In genomic region chr3:68967404-68967803, GRCm38 (mm10) we compare ENCODE assay signal across 15 mouse cellular contexts. TPM values are rescaled to one million over a fixed set of nuclear protein-coding genes. Genes with fewer than 3 reads are reported as not detected.
A peak's percentile ranks its signal among the peaks of the same experiment; 100 is the strongest.
DNase-seq lines count a peak whose midpoint lies in the region; ATAC-seq and TF ChIP-seq lines count a peak whose summit lies in the region.
"Had no signal": no experiment of that assay in that cellular context is flagged by ENCODE, and none has a peak within 500 bp of the region (broad histone marks: within the 10 kb centered on the region; RNA-seq: fewer than 3 reads in every experiment).

No protein-coding gene starts in this region.

- WGBS in lung, postnatal 0 days, result 39% methylated on average over 6 of the region's 6 CpGs
- WGBS in stomach, postnatal 0 days, result 54% methylated on average over 6 of the region's 6 CpGs

- peak; percentile 84 for DNase-seq in CD4-positive, CD25-positive, alpha-beta regulatory T cell, adult 2 months (ENCODE audit: low read depth, low spot score)
- peak; percentile 8 for DNase-seq in G1E (ENCODE audit: low spot score)
- peak; percentile 84 for DNase-seq in lung, postnatal 0 days (ENCODE audit: low spot score)
- DNase-seq in stomach, postnatal 0 days (ENCODE audit: low spot score), result peak; percentile 36
- no peak for DNase-seq in adrenal gland, postnatal 25 days
- DNase-seq in left cerebral cortex, postnatal 4 days, result no peak
- DNase-seq in heart, postnatal 4 days, result no peak
- DNase-seq: adrenal gland, postnatal 10 days; gastrocnemius, adult 2 months; heart, adult 2 months; kidney, postnatal 25 days had no signal

- H3K9ac ChIP-seq in lung, postnatal 0 days (replicated peaks; ENCODE audit: low read depth), result no peak overlapping the region
- no peak overlapping the region for H3K9ac ChIP-seq in stomach, postnatal 0 days (ENCODE audit: low read length)
- H3K9ac ChIP-seq: intestine, embryonic 15.5 days; liver, embryonic 15.5 days had no signal

- no peak overlapping the region for H3K4me2 ChIP-seq in lung, postnatal 0 days (replicated peaks; ENCODE audit: low read depth, low read length)
- H3K4me2 ChIP-seq in stomach, postnatal 0 days (replicated peaks; ENCODE audit: low read depth), result no peak overlapping the region
- H3K4me2 ChIP-seq: intestine, embryonic 15.5 days; liver, embryonic 15.5 days; midbrain, embryonic 11.5 days had no signal

- H3K36me3 ChIP-seq in G1E (replicated peaks), result peaks cover 44% of the 10 kb centered on the region
- H3K36me3 ChIP-seq in lung, postnatal 0 days (ENCODE audit: insufficient read depth, low read length), result no peaks in the 10 kb centered on the region
- H3K36me3 ChIP-seq in stomach, postnatal 0 days (ENCODE audit: control insufficient read depth, insufficient read depth, low read length), result peaks cover 3% of the 10 kb centered on the region; the same call in 1 of the 2 replicates

- H3K27me3 ChIP-seq in G1E (ENCODE audit: insufficient read depth, low read length), result no peaks in the 10 kb centered on the region
- H3K27me3 ChIP-seq in lung, postnatal 0 days (replicated peaks; ENCODE audit: insufficient read depth, low read length), result no peaks in the 10 kb centered on the region
- no peaks in the 10 kb centered on the region for H3K27me3 ChIP-seq in stomach, postnatal 0 days (ENCODE audit: control insufficient read depth, insufficient read depth, low read length)
- H3K27me3 ChIP-seq: intestine, embryonic 15.5 days; liver, embryonic 15.5 days had no signal

- H3K27ac ChIP-seq in lung, postnatal 0 days (ENCODE audit: low read length), result peak overlapping the region; percentile 68
- H3K27ac ChIP-seq in stomach, postnatal 0 days (replicated peaks), result no peak overlapping the region
- H3K27ac ChIP-seq: gastrocnemius, adult 2 months; heart, adult 2 months; intestine, embryonic 15.5 days; liver, embryonic 15.5 days had no signal

- ATAC-seq in G1E (ENCODE audit: extremely low read depth, insufficient number of reproducible peaks, low FRiP score, poor library complexity, severe bottlenecking), result peak; percentile 82
- ATAC-seq in lung, postnatal 0 days, result peak; percentile 89
- ATAC-seq in stomach, postnatal 0 days (ENCODE audit: low FRiP score, low TSS enrichment), result no peak
- ATAC-seq: forebrain, embryonic 14.5 days; intestine, embryonic 15.5 days had no signal

- H3K4me3 ChIP-seq in G1E (ENCODE audit: low read depth, low read length), result no peak overlapping the region; the same call in 1 of the 2 replicates
- no peak overlapping the region for H3K4me3 ChIP-seq in lung, postnatal 0 days (ENCODE audit: low read depth, low read length)
- H3K4me3 ChIP-seq in stomach, postnatal 0 days (ENCODE audit: low read depth, low read length), result no peak overlapping the region
- H3K4me3 ChIP-seq: gastrocnemius, adult 2 months; heart, adult 2 months; intestine, embryonic 15.5 days; liver, embryonic 15.5 days had no signal

- TF ChIP-seq EP300 in lung, postnatal 0 days (IDR thresholded peaks at IDR 0.05), result peak; percentile 74
- no peak for TF ChIP-seq EP300 in stomach, postnatal 0 days (optimal IDR thresholded peaks at IDR 0.05)

- peaks cover 3% of the 10 kb centered on the region; the same call in 1 of the 2 replicates for H3K9me3 ChIP-seq in G1E (replicated peaks)
- H3K9me3 ChIP-seq in lung, postnatal 0 days (ENCODE audit: low read length), result no peaks in the 10 kb centered on the region
- H3K9me3 ChIP-seq in stomach, postnatal 0 days (ENCODE audit: control insufficient read depth, low read length), result no peaks in the 10 kb centered on the region
- H3K9me3 ChIP-seq: intestine, embryonic 15.5 days; liver, embryonic 15.5 days had no signal

- intact Hi-C loops in left cerebral cortex, postnatal 4 days (cut with DNase I), result no loop called here

- no peak for TF ChIP-seq CTCF in G1E (IDR thresholded peaks at IDR 0.05; ENCODE audit: low read depth, low read length)
- TF ChIP-seq CTCF in lung, postnatal 0 days (IDR thresholded peaks at IDR 0.05), result no peak
- TF ChIP-seq CTCF in stomach, postnatal 0 days (IDR thresholded peaks at IDR 0.05; ENCODE audit: low read depth), result no peak

- H3K4me1 ChIP-seq in G1E (ENCODE audit: insufficient read depth, low read depth, low read length), result peaks cover 33% of the 10 kb centered on the region
- no peaks in the 10 kb centered on the region for H3K4me1 ChIP-seq in lung, postnatal 0 days (ENCODE audit: insufficient read depth, low read depth, low read length)
- no peaks in the 10 kb centered on the region for H3K4me1 ChIP-seq in stomach, postnatal 0 days (replicated peaks; ENCODE audit: control insufficient read depth, insufficient read depth)
- H3K4me1 ChIP-seq: intestine, embryonic 15.5 days had no signal

RNA-seq across cellular contexts. Expression of gene Ift80, which starts 37.0 kb away (rescaled TPM):
- total RNA-seq in G1E (2014; fragmentation: Nextera tagmentation) (21.7 and 66.1 TPM in 2 replicates), G1E (2017) (14.8 and 17.6 TPM in 2 replicates)
- 0.32 and 0.56 TPM in 2 replicates for polyA plus RNA-seq in G1E (2012)
- polyA plus RNA-seq in lung, postnatal 0 days (2015; fragmentation: Nextera tagmentation; extraction: Ambion mirVana), result 5.9 and 8.9 TPM in 2 replicates
- 2.2 TPM in 2 replicates for polyA plus RNA-seq in stomach, postnatal 0 days (2015; fragmentation: Nextera tagmentation; extraction: Ambion mirVana)
- total RNA-seq in adrenal gland, postnatal 25 days (2021), result 17.3 and 25.4 TPM in 2 replicates
- total RNA-seq in left cerebral cortex, postnatal 4 days (2021), result 10 to 100 TPM in 1 of 2 experiments, 1 to 10 TPM in 1; 9.3 to 10.4 TPM
- total RNA-seq in heart, postnatal 4 days (2021), result 10 to 100 TPM in 1 of 2 experiments, 1 to 10 TPM in 1; 8.4 to 11.6 TPM

RNA-seq across cellular contexts. Expression of gene Smc4, which starts 37.1 kb away (rescaled TPM):
- 591 and 614 TPM in 2 replicates for total RNA-seq in G1E (2014; fragmentation: Nextera tagmentation)
- 364 and 430 TPM in 2 replicates for total RNA-seq in G1E (2017)
- polyA plus RNA-seq in G1E (2012), result 98.6 and 99.9 TPM in 2 replicates
- polyA plus RNA-seq in lung, postnatal 0 days (2015; fragmentation: Nextera tagmentation; extraction: Ambion mirVana), result 74.2 and 86.6 TPM in 2 replicates
- polyA plus RNA-seq in stomach, postnatal 0 days (2015; fragmentation: Nextera tagmentation; extraction: Ambion mirVana), result 47.7 and 56.4 TPM in 2 replicates
- 42.7 and 48.5 TPM in 2 replicates for total RNA-seq in adrenal gland, postnatal 25 days (2021)
- total RNA-seq in left cerebral cortex, postnatal 4 days (2021), result 10 to 100 TPM; 17.9 to 18.2 TPM
- 100 to 1,000 TPM in 1 of 2 experiments, 10 to 100 TPM in 1; 93.9 to 109 TPM for total RNA-seq in heart, postnatal 4 days (2021)

Comparison
In these comparisons a context has a peak if more than half of its experiments do, and no peak if none do; other contexts are left out.
1. DNase-seq: peak in CD4-positive, CD25-positive, alpha-beta regulatory T cell, adult 2 months (single experiment), G1E (single experiment), lung, postnatal 0 days (single experiment) and stomach, postnatal 0 days (single experiment); none in adrenal gland, postnatal 25 days (single experiment), left cerebral cortex, postnatal 4 days (single experiment) and heart, postnatal 4 days (single experiment).